Mouse (Mus musculus) lung, adult 2 months (tissue): ENCODE results near the gene 2810459M11Rik.

Experiments
- CTCF ChIP-seq: fragments of 200-500 bp; IDR thresholded peaks from 2 replicates; pipeline ENCODE4 v1.5.1; 2011; ENCODE audit warnings: mild to moderate bottlenecking, low read length, control low read depth; ENCODE audit not compliant: insufficient read depth
- POLR2A ChIP-seq: fragments of 200-500 bp; IDR thresholded peaks from 2 replicates; pipeline ENCODE4 v1.6.1; 2011; ENCODE audit warnings: low read depth, mild to moderate bottlenecking, control low read depth, low read length, borderline replicate concordance; ENCODE audit errors: extremely low read depth

- TF ChIP-seq POLR2A (no peak), CTCF (no peak)
These were observed at the start of gene 2810459M11Rik for GRCm38 (mm10) chr1:86045848-86046805.
